Mouse (Mus musculus): ENCODE data around the gene Lcn9.

The Lcn9 gene

GRCm38 (mm10) chr2:25850330-25850729 lies 27.4 kb downstream of the Lcn9 start:
- peak; percentile 16 for DNase-seq (ENCODE audit: low read depth)

- DNase-seq (ENCODE audit: low read depth), result no peak
Measured at GRCm38 (mm10) chr2:25852626-25853025, 29.7 kb downstream of the Lcn9 start.

GRCm38 (mm10) chr2:25853998-25854397 lies 31.0 kb downstream of the Lcn9 start:
- no peak for DNase-seq (ENCODE audit: low read depth)

- no peak for DNase-seq (ENCODE audit: low read depth)
Measured at GRCm38 (mm10) chr2:25859891-25860290, 36.9 kb downstream of the Lcn9 start.

- no peak for DNase-seq (ENCODE audit: low read depth)
Measured at GRCm38 (mm10) chr2:25862038-25862437, 39.1 kb downstream of the Lcn9 start.

- DNase-seq (ENCODE audit: low read depth), result no peak
Measured at GRCm38 (mm10) chr2:25862696-25863270, 39.8 kb downstream of the Lcn9 start.

GRCm38 (mm10) chr2:25863337-25864131 lies 40.6 kb downstream of the Lcn9 start, which contains the start of gene Kcnt1:
TSS of gene Kcnt1 (plus strand) at chr2:25863734.
- no peak for DNase-seq (ENCODE audit: low read depth)

GRCm38 (mm10) chr2:25864230-25864629 lies 41.3 kb downstream of the Lcn9 start:
- DNase-seq (ENCODE audit: low read depth), result no peak

- no peak for DNase-seq (ENCODE audit: low read depth)
Measured at GRCm38 (mm10) chr2:25865412-25865811, 42.5 kb downstream of the Lcn9 start.

GRCm38 (mm10) chr2:25866656-25867055 lies 43.7 kb downstream of the Lcn9 start:
- no peak for DNase-seq (ENCODE audit: low read depth)

Measured in c-Kit-positive CD71-negative TER-119-negative erythroid progenitor cells, embryonic 14.5 days (primary cell).